Comparison of ENCODE assay signal across 22 mouse cellular contexts in genomic region chr2:60278627-60279026, GRCm38 (mm10). TPM values are rescaled to one million over a fixed set of nuclear protein-coding genes. Genes with fewer than 3 reads are reported as not detected.
DNase-seq lines count a peak whose midpoint lies in the region; ATAC-seq lines count a peak whose summit lies in the region.
"Had no signal": no experiment of that assay in that cellular context is flagged by ENCODE, and none has a peak within 500 bp of the region (broad histone marks: within the 10 kb centered on the region; RNA-seq: fewer than 3 reads in every experiment).

No protein-coding gene starts in this region.

- H3K4me3 ChIP-seq in heart, embryonic 12.5 days, result no peak overlapping the region
- H3K4me3 ChIP-seq: embryonic facial prominence, embryonic 15.5 days; erythroblast, embryonic 14.5 days; forebrain, embryonic 15.5 days; hindbrain, embryonic 13.5 days had no signal

- H3K9ac ChIP-seq in heart, embryonic 12.5 days, result no peak overlapping the region
- H3K9ac ChIP-seq: embryonic facial prominence, embryonic 15.5 days; forebrain, embryonic 15.5 days; hindbrain, embryonic 13.5 days had no signal

- H3K4me2 ChIP-seq in heart, embryonic 12.5 days, result no peak overlapping the region
- H3K4me2 ChIP-seq: embryonic facial prominence, embryonic 15.5 days; forebrain, embryonic 15.5 days; hindbrain, embryonic 13.5 days had no signal

- no peak overlapping the region for H3K27ac ChIP-seq in heart, embryonic 12.5 days (ENCODE audit: poor library complexity, severe bottlenecking)
- H3K27ac ChIP-seq: embryonic facial prominence, embryonic 15.5 days; forebrain, embryonic 15.5 days; hindbrain, embryonic 13.5 days; hindbrain, postnatal 0 days had no signal

- peak; percentile 85 for DNase-seq in heart, adult 11 months
- peak; percentile 93 for DNase-seq in 416B (ENCODE audit: low read depth)
- DNase-seq in thymus, postnatal 25 days, result peak; percentile 26
- DNase-seq in lung, postnatal 4 days, result no peak
- DNase-seq: adrenal gland, adult 2 months; adrenal gland, postnatal 36 days; cerebellum, adult 2 months; cerebellum, postnatal 10 days; embryo, embryonic 11 days; gastrocnemius, postnatal 10 days; heart, postnatal 10 days; heart, postnatal 4 days had no signal

- H3K36me3 ChIP-seq in heart, embryonic 12.5 days, result no peaks in the 10 kb centered on the region
- H3K36me3 ChIP-seq: embryonic facial prominence, embryonic 15.5 days; forebrain, embryonic 15.5 days; hindbrain, embryonic 13.5 days had no signal

- H3K9me3 ChIP-seq in heart, embryonic 12.5 days (replicated peaks), result no peaks in the 10 kb centered on the region
- H3K9me3 ChIP-seq: embryonic facial prominence, embryonic 15.5 days; forebrain, embryonic 15.5 days; hindbrain, embryonic 13.5 days had no signal

- no peaks in the 10 kb centered on the region for H3K27me3 ChIP-seq in heart, embryonic 12.5 days (replicated peaks)
- H3K27me3 ChIP-seq: CH12.LX; embryonic facial prominence, embryonic 15.5 days; forebrain, embryonic 15.5 days; Patski had no signal

- ATAC-seq in heart, embryonic 12.5 days (ENCODE audit: insufficient number of reproducible peaks, low FRiP score), result no peak
- ATAC-seq in granulocyte monocyte progenitor cell, adult 5-6 weeks (replicated peaks; ENCODE audit: poor library complexity, severe bottlenecking), result peak; percentile 79
- no peak for ATAC-seq in megakaryocyte-erythroid progenitor cell, adult 5-6 weeks (replicated peaks; ENCODE audit: low FRiP score, low TSS enrichment, poor library complexity, severe bottlenecking)
- ATAC-seq: forebrain, embryonic 15.5 days; hindbrain, postnatal 0 days; Patski had no signal

- WGBS in heart, embryonic 12.5 days, result 88% methylated on average over 4 of the region's 4 CpGs

- peaks cover 2% of the 10 kb centered on the region; the same call in 1 of the 2 replicates for H3K4me1 ChIP-seq in heart, embryonic 12.5 days (replicated peaks)

RNA-seq across cellular contexts. Expression of gene Cd302, which starts 5.7 kb away (rescaled TPM):
- polyA plus RNA-seq in heart, embryonic 12.5 days (2016; fragmentation: Nextera tagmentation; extraction: Ambion mirVana), result 23.3 and 23.9 TPM in 2 replicates
- total RNA-seq in granulocyte monocyte progenitor cell, adult 5-6 weeks (2014; fragmentation: Nextera tagmentation), result 2.4 and 6.9 TPM in 2 replicates
- total RNA-seq in granulocyte monocyte progenitor cell, adult 5-6 weeks (2017), result 0.98 and 2.0 TPM in 2 replicates
- not detected in 2 replicates for total RNA-seq in megakaryocyte-erythroid progenitor cell, adult 5-6 weeks (2014; fragmentation: Nextera tagmentation)
- total RNA-seq in megakaryocyte-erythroid progenitor cell, adult 5-6 weeks (2017), result 1.1 TPM in 1 of 2 replicates, not detected in the other
- total RNA-seq: CH12.LX had no signal

Comparison
In these comparisons a context has a peak if more than half of its experiments do, and no peak if none do; other contexts are left out.
1. DNase-seq: peak in heart, adult 11 months (single experiment), 416B (single experiment) and thymus, postnatal 25 days (single experiment); none in lung, postnatal 4 days (0 of 2).